Mouse (Mus musculus) frontal cortex, adult 2 months (tissue): ENCODE data around the gene Fis1. TPM values are rescaled to one million over a fixed set of nuclear protein-coding genes. Genes with fewer than 3 reads are reported as not detected.

Experiments
- DNase-seq, 2 experiments: peaks; one replicate each; pipeline ENCODE4 v3.0.0; 2022; ENCODE audit warnings: low spot score in 1 of 2; ENCODE audit errors: extremely low spot score in 1 of 2
- polyA plus RNA-seq: library from polyadenylated mRNA; depleted of rRNA; stranded (reverse); fragments of >200 nt; gene quantifications from 2 replicates; pipeline ENCODE4 v1.2.3, GENCODE M21; 2012

The Fis1 gene
- polyA plus RNA-seq, 1 experiment, result 394 TPM

DNA sequence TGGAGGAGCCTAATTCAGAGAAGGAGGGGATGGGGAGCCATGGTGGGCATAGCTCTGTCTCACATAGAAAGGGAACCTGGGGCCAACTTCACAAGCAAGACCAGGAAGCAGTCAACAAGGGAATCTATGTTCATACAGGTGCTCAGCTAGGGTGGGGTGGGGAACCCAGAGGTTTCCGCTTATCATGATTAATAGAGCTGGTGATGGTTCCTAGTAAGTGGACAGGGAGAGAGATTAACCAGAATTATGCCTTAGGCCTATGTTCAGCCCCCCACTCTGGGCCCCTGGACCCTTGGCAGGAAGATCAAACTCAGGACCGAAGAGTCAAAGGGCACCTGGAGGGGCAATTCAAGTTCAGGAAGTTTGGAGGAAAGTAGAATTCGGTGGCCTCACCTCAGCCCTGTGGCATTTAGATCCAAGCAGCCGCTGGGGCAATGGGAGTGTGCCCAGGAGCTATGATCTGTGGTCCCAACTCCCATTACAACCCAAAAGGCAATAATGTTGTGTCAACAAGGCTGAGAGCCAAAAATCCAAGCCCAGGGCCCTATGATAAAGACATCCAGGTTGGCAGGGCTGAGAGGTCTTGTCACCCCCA lies 13.9 kb downstream of the Fis1 start:
- DNase-seq, result no peak

DNA sequence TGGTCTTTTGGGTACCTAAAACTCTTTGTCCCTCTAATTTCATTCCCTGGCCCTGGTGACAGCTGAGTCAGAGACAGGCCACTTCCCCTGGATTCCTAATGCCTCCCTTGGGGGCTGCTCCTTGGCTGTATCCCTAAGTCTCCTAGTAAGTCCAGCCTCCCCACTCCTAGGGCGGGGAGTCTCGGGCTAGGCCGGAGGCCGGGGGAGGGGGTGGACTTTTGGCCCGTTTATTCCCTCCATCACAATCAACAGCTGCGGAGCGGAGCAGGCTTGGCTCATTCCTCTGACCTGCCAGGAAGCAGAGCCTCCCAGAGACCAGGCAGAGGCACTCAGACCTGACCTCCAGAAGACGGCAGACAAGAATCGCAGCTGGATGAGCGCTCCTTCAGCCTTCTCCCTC lies 14.5 kb downstream of the Fis1 start:
- no peak for DNase-seq

DNA sequence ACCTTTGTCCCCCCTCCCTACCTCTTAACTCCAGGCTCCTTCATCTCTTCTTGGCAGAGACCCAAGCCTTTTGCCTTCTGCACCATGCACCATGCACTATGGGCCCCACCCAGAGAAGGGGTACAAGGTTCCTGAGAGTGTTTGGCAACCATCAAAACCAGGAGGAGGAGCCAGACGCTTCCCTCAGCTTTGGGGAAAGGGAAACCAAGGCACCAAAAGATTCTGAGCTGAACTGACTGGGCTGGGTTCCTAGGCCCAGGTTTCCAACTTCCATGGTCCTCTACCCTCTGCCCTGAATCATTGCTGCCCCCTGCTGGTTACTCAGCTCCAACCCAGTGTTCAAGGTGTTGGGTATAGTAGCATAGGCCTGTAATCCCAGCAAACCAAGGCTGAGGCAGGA lies 17.6 kb downstream of the Fis1 start:
- peak in 1 of 2 experiments; percentile 78 for DNase-seq

DNA sequence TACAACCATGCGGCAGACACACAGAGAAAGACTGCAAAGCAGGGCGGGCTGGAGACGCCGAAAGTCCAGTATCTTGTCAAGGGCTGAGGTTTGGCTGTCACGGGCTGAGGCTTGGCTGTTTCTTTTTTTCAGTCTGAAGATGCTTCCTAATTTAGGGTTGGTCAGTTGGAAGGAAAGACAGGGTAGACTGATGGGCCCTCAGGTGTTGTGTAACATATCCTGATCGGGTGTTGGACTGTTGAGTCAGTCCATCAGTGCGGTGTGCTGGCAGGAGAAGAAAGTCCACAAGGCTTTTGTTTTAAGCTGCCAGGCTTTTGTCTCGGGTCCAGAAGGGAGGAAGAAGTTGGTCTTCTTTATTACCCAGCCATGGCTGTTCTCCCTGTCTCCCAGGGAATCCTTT lies 20.6 kb downstream of the Fis1 start:
- DNase-seq, result no peak

DNA sequence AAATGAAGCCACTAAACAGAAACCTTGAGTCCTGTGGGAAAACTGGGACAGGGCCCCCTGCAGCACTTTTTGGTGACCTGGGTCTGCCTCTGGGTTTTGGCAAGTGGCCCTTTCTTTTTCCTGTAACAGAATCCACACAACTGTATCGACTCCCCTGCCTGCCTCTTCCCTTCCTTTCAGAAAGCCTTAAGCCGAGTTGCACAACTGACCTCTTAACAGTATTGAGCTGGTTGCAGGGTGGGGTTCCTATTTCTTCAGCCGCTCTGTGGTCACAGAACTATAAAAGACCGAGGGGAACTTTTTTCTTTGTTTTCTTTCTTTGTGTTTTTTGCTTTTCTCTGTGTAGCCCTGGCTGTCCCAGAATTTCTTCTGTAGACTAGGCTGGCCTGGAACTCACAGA lies 24.7 kb downstream of the Fis1 start:
- no peak for DNase-seq

- DNase-seq, result no peak
Observed at GRCm38 (mm10) chr5:136979762-136980161, 26.7 kb downstream of the Fis1 start.

GRCm38 (mm10) chr5:136980974-136981373 lies 27.9 kb downstream of the Fis1 start:
- no peak for DNase-seq

GRCm38 (mm10) chr5:136982338-136982930 lies 29.4 kb downstream of the Fis1 start:
- DNase-seq, result peak in 1 of 2 experiments; percentile 56

- DNase-seq, result no peak
Observed at GRCm38 (mm10) chr5:136984828-136985227, 31.8 kb downstream of the Fis1 start.

DNA sequence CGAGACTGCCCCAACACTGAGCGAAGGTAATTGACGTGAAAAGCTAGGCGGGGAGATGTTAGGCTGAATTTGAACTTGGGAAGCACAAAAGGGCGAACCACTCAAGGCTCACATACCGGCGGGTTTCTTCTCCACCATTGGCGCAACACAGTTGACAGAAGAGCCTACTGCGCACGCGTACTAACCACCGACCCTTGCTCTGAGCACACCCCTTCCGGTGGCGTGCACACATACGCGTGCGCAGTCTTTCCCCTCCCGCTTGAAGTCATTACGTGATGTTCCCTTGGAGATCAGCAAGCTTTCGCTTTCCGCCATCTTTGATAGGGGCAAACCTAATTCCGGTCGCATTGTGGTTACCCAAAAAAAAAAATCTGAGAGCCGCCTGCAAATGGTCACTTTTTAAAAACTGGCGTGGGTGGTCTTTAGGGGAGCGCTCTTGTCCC lies 33.6 kb downstream of the Fis1 start, which contains the start of gene Plod3:
TSS of gene Plod3 (plus strand) at position 325 of the 443 bp plus-strand sequence.
- peak; percentile 95 to 98 for DNase-seq

- peak; percentile 60 to 78 for DNase-seq
Observed at GRCm38 (mm10) chr5:136987138-136987933, 34.3 kb downstream of the Fis1 start.

GRCm38 (mm10) chr5:136987934-136988271 lies 34.8 kb downstream of the Fis1 start, which contains the start of gene Znhit1:
Gene Znhit1, minus strand, starts transcription at chr5:136988021.
- peak in 1 of 2 experiments; percentile 22 for DNase-seq

- DNase-seq, result peak in 1 of 2 experiments; percentile 38
Observed at GRCm38 (mm10) chr5:136988420-136988819, 35.3 kb downstream of the Fis1 start.

DNA sequence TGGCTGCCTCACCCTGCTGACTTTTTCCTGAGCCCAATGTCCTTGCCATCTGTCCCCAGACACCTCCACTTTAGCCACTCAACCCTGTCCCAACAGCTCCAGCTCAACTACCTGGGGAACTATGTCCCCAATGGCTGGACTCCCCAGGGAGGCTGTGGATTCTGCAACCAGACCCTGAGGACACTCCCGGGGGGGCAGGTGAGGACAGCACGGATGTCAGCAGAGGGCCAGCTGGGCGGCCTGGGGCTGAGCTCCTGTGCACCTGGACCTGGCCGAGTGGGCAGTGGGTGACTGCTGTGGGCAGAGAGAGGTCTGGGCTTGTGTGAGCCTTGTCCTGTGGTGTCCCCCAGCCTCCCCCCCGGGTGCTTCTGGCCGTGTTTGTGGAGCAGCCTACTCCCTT lies 36.7 kb downstream of the Fis1 start:
- DNase-seq, result no peak

GRCm38 (mm10) chr5:136999449-136999848 lies 46.4 kb downstream of the Fis1 start:
- no peak for DNase-seq

- no peak for DNase-seq
Observed at GRCm38 (mm10) chr5:137000612-137001011, 47.5 kb downstream of the Fis1 start.

DNA sequence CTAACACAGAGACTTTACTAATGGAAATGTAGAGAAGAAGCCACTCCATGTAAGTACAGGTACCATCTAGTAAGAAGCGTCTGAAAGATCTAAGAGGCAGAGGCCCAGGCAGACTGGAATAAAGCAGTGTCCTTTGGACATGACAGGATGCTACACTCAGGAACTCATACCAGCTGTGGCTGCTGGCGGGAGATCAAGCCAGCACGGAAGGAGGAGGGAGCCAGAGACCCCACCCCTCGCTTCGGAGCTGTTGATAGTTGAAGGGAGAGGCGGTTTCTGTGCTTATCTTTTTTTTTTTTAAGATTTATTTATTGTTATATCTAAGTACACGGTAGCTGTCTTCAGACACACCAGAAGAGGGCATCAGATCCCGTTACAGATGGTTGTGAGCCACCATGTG lies 54.2 kb downstream of the Fis1 start:
- no peak for DNase-seq

- peak in 1 of 2 experiments; percentile 79 for DNase-seq
Observed at GRCm38 (mm10) chr5:137009988-137010387, 56.9 kb downstream of the Fis1 start.

DNA sequence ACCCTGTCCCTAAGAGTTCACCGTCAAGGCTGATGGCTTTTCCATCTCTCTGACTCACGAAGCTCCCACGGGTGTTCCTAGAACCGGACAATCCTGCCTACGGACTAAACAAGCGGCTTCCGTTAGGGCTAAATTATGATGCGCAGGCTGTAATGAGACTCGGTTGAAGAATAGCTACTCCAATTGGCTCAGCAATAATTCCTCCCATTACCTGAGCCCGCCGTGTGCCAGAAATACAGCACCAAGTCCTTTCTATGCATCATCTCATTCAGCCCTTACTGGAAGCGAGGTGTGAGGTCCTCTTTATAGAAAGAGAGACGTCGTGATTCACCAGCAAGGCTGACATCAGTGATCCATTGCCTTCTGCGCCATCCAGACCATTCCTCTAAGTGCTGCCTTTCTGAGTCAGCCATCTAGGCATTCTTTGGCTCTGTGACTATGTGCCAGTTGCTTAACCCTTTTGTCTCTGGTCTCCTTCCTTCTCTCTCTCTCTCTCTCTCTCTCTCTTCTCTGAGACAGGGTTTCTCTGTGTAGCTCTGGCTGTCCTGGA lies 59.4 kb downstream of the Fis1 start:
- no peak for DNase-seq
